Mouse (Mus musculus) hindbrain, postnatal 0 days (tissue): Measurements from ENCODE around the gene Prdx1. TPM values are rescaled to one million over a fixed set of nuclear protein-coding genes. Genes with fewer than 3 reads are reported as not detected.
"Not testable (repeated sequence)": the region's sequence is repeated elsewhere in the genome, so short reads cannot be mapped to it uniquely, and the experiment has no call there.

Experiments used
- ATAC-seq: fragments of 200-750 bp; cut with Nextera tagmentation; 2 replicates; pipeline ENCODE4 v1.8.0; 2017; ENCODE audit warnings: mild to moderate bottlenecking, moderate TSS enrichment, moderate library complexity
- DNase-seq: peaks from one replicate; pipeline ENCODE4 v3.0.0-alpha.2; 2015; ENCODE audit warnings: low spot score
- H3K27ac ChIP-seq: fragments of 300-500 bp; sonication (generic); 2 replicates; pipeline ENCODE4 v1.5.1; 2014; ENCODE audit warnings: mild to moderate bottlenecking
- H3K27me3 ChIP-seq: fragments of 300-500 bp; sonication (generic); 2 replicates; pipeline ENCODE4 v1.6.1; 2014; ENCODE audit warnings: low read length, mixed read lengths; ENCODE audit not compliant: insufficient read depth
- H3K36me3 ChIP-seq: fragments of 300-500 bp; sonication (generic); 2 replicates; pipeline ENCODE4 v1.6.1; 2014; ENCODE audit warnings: low read length, mixed read lengths; ENCODE audit not compliant: insufficient read depth
- H3K4me1 ChIP-seq: fragments of 300-500 bp; sonication (generic); 2 replicates; pipeline ENCODE4 v1.6.1; 2014; ENCODE audit warnings: antibody characterized with exemption, low read length, mixed read lengths; ENCODE audit not compliant: insufficient read depth
- H3K4me2 ChIP-seq: fragments of 300-500 bp; sonication (generic); 2 replicates; pipeline ENCODE4 v1.6.1; 2014; ENCODE audit warnings: low read depth, mild to moderate bottlenecking, low read length, moderate library complexity, mixed read lengths
- H3K4me3 ChIP-seq: fragments of 300-500 bp; sonication (generic); 2 replicates; pipeline ENCODE4 v1.5.1; 2014; ENCODE audit warnings: low read length
- H3K9ac ChIP-seq: fragments of 300-500 bp; sonication (generic); replicated peaks from 2 replicates; pipeline ENCODE4 v1.6.1; 2014; ENCODE audit warnings: mild to moderate bottlenecking, low read length, moderate library complexity, mixed read lengths
- H3K9me3 ChIP-seq: fragments of 300-500 bp; sonication (generic); 2 replicates; pipeline ENCODE4 v1.6.1; 2016; ENCODE audit warnings: low read length, mixed read lengths
- CTCF ChIP-seq: IDR thresholded peaks from 2 replicates; pipeline ENCODE4 v1.5.1; 2016; ENCODE audit warnings: antibody characterized with exemption, control low read depth, low read depth
- WGBS: fragments of 180-500 bp; shearing (Covaris S2); extraction: QIAGEN DNeasy Blood & Tissue Kit; methylation state at CpG from one replicate; pipeline ENCODE4 v1.1.7; 2014; 5-methylcytosine and 5-hydroxymethylcytosine counted together
- polyA plus RNA-seq: library from polyadenylated mRNA; unstranded; fragments of >200 nt; fragmentation: Nextera tagmentation; extraction: Ambion mirVana; gene quantifications from 2 replicates; pipeline ENCODE4 v1.2.1, GENCODE M21; 2015
- total RNA-seq: library from RNA; depleted of rRNA; stranded (reverse); fragments of >200 nt; gene quantifications from 2 replicates; pipeline ENCODE4 v1.2.3, GENCODE M21; 2014

The Prdx1 gene
- total and polyA plus RNA-seq, 2 experiments from 2014 or later: 136 to 589 TPM

- Histone ChIP-seq H3K4me3 (no peak overlapping the region), H3K4me2 (no peak overlapping the region), H3K4me1 (no peaks in the 10 kb centered on the region), H3K27me3 (no peaks in the 10 kb centered on the region), H3K27ac (no peak overlapping the region), H3K9ac (no peak overlapping the region), H3K36me3 (no peaks in the 10 kb centered on the region), H3K9me3 (no peaks in the 10 kb centered on the region)
- WGBS: 70% methylated on average over 6 of the region's 6 CpGs
- no peak for DNase-seq
- no peak for ATAC-seq
- no peak for TF ChIP-seq CTCF
These were observed 24.5 kb upstream of the Prdx1 start for GRCm38 (mm10) chr4:116660829-116661228.

GRCm38 (mm10) chr4:116661998-116662397, 23.3 kb upstream of the Prdx1 start:
- H3K9ac ChIP-seq: no peak overlapping the region
- no peaks in the 10 kb centered on the region for H3K36me3 ChIP-seq
- no peaks in the 10 kb centered on the region for H3K27me3 ChIP-seq
- 100% methylated on average over 1 of the region's 1 CpGs for WGBS
- no peaks in the 10 kb centered on the region for H3K4me1 ChIP-seq
- H3K27ac ChIP-seq: no peak overlapping the region
- no peak overlapping the region for H3K4me2 ChIP-seq
- no peak for TF ChIP-seq CTCF
- no peak for DNase-seq
- H3K9me3 ChIP-seq: no peaks in the 10 kb centered on the region
- H3K4me3 ChIP-seq: no peak overlapping the region
- ATAC-seq: no peak

DNA sequence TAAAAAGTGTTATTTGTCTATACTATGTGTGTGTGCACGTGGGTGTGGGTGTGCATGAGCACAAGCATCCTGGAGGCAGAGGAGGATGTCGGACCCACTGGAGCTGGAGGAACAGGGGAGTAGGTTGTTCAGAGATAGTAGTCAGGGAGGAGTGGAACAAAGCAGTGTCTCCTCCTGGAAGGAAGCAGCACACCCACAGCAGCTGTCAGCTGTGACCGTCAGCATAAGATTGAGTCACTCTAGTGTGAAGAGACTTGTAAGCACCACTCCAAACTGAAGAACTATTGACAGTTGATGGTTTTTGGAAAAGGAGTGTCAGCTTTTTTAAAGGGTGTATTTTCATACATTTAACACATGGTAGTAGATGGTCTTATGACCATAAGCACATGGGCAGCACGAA, 18.7 kb upstream of the Prdx1 start:
- H3K4me3 ChIP-seq: no peak overlapping the region
- no peaks in the 10 kb centered on the region for H3K9me3 ChIP-seq
- no peak overlapping the region for H3K4me2 ChIP-seq
- no peak for TF ChIP-seq CTCF
- H3K27ac ChIP-seq: no peak overlapping the region
- ATAC-seq (no peak), DNase-seq (no peak)
- 61% methylated on average over 4 of the region's 4 CpGs for WGBS
- no peak overlapping the region for H3K9ac ChIP-seq
- no peaks in the 10 kb centered on the region for H3K36me3 ChIP-seq
- no peaks in the 10 kb centered on the region for H3K4me1 ChIP-seq
- H3K27me3 ChIP-seq: no peaks in the 10 kb centered on the region

DNA sequence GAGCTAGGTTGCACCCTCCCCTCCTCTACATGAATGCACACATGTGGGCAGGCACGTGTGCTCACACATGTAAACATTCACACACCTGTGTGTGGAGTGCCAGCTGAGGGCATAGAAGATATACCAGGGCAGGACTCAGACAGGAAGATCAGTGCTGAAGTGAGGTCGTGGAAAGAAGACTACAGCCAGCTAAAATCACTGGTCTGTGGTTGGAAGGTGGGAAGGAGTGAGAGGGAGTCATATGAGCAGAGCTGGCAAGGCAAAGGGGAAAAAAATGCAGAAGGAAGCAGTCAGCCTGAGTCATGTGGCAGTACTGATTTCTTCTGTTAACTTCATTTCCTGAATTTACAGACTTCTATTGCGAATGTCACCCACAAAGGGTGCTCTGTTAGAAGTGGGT, 17.2 kb upstream of the Prdx1 start:
- 61% methylated on average over 3 of the region's 3 CpGs for WGBS
- DNase-seq (no peak), ATAC-seq (no peak)
- H3K4me3 ChIP-seq: no peak overlapping the region
- no peak overlapping the region for H3K4me2 ChIP-seq
- H3K9ac ChIP-seq: no peak overlapping the region
- no peak overlapping the region for H3K27ac ChIP-seq
- H3K36me3 ChIP-seq: no peaks in the 10 kb centered on the region
- no peak for TF ChIP-seq CTCF
- no peaks in the 10 kb centered on the region for H3K9me3 ChIP-seq
- no peaks in the 10 kb centered on the region for H3K27me3 ChIP-seq
- H3K4me1 ChIP-seq: no peaks in the 10 kb centered on the region

DNA sequence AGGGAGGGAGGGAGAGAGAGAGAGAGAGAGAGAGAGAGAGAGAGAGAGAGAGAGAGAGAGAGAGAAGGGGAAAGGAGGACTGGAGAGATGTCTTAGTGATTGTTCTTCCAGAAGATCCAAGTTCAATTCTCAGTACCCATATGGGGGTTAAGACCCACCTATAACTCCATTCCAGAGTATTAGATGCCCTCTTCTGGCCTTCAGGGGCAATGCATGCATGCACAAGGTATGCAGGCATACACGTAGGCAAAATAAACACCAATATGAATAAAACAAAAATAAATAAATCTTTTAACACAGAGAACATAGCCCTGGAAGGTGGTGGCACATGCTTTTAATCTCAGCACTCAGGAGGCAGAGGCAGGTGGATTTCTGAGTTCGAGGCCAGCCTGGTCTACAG, 16.1 kb upstream of the Prdx1 start:
- TF ChIP-seq CTCF: peak; percentile 38
- WGBS: 59% methylated on average over 2 of the region's 2 CpGs
- DNase-seq: no peak

DNA sequence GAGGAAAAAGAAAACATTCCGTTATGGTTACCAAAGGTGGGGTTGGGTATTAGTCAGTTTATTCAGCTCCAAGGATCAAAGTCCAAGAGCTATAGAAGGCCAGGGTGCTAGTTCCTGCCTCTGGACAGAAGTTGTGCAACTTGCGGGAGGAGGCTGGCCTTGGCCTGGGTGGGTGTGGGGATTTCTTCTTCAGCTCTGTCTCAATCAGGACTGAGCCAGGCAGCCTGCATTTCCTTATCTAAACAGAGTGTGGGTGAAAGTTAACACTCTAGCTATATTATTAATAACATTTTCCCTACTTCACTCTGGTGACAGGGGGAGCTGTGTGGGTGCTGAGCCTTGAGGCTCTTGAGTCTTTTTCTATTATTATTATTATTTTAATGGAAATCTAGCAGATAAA, 12.6 kb upstream of the Prdx1 start:
- Histone ChIP-seq H3K36me3 (no peaks in the 10 kb centered on the region), H3K4me2 (no peak overlapping the region), H3K4me1 (no peaks in the 10 kb centered on the region), H3K9me3 (no peaks in the 10 kb centered on the region), H3K27me3 (no peaks in the 10 kb centered on the region), H3K27ac (no peak overlapping the region), H3K4me3 (no peak overlapping the region), H3K9ac (no peak overlapping the region)
- no peak for TF ChIP-seq CTCF
- DNase-seq (no peak), ATAC-seq (no peak)
- WGBS: 75% methylated on average over 2 of the region's 2 CpGs

More for the DNA sequence above, 16.1 kb upstream of the Prdx1 start:
- Histone ChIP-seq H3K9ac (no peak overlapping the region), H3K9me3 (no peaks in the 10 kb centered on the region), H3K4me3 (no peak overlapping the region), H3K27ac (no peak overlapping the region), H3K27me3 (no peaks in the 10 kb centered on the region), H3K4me1 (no peaks in the 10 kb centered on the region), H3K36me3 (no peaks in the 10 kb centered on the region), H3K4me2 (no peak overlapping the region)
- no peak for ATAC-seq

- not testable (repeated sequence) for H3K4me1 ChIP-seq, DNase-seq, H3K27me3 ChIP-seq, H3K4me2 ChIP-seq, H3K9ac ChIP-seq, ATAC-seq, H3K4me3 ChIP-seq, H3K27ac ChIP-seq, H3K36me3 ChIP-seq, H3K9me3 ChIP-seq
- WGBS: 93% methylated on average over 6 of the region's 6 CpGs
These were observed 10.6 kb upstream of the Prdx1 start for GRCm38 (mm10) chr4:116674761-116675160.
